Mouse (Mus musculus) embryo, embryonic 11.5 days (tissue): ENCODE data around the gene Gm11634.
A peak's percentile ranks its signal among the peaks of the same experiment; 100 is the strongest.

Source experiments
- DNase-seq: peaks from one replicate; pipeline ENCODE4 v3.0.0-alpha.2; 2012; ENCODE audit warnings: low read depth, low spot score

Gm11634 gene

DNA sequence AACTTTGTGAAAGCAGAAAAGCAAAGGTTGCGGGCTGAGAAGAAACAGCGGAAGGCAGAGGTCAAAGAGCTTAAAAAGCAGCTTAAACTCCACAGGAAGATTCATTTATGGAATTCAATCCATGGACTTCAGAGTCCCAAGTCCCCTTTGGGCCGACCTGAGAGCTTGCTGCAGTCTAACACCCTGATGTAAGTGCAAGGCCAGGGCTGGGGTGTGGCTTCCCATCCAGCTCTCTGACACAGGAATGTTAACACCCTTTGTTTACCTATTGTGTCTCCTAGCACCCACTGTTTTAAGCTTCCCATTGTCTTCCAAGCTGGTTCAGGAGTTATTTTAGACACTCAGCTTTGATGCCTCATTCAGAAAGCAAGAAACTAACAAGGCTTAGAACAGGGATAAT lies 30.6 kb downstream of the Gm11634 start:
- no peak for DNase-seq

DNA sequence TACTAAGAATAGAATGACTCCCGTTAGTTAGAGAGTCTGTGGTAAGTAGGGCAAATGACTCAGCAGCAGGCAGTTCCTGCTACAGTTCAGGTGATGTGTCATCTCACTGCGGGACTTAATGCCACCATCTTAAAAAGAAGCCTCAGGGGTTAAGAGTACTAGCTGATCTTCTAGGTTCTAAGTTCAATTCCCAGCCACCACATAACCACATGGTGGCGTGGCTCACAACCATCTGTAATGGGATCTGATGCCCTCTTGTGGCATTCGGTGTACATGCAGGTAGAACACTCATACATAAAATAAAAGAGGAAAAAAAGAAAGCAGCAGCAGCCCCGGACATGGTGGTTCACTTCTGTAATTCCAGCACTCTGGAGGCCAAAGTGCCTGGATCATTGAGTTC lies 36.7 kb downstream of the Gm11634 start:
- peak; percentile 44 for DNase-seq

DNA sequence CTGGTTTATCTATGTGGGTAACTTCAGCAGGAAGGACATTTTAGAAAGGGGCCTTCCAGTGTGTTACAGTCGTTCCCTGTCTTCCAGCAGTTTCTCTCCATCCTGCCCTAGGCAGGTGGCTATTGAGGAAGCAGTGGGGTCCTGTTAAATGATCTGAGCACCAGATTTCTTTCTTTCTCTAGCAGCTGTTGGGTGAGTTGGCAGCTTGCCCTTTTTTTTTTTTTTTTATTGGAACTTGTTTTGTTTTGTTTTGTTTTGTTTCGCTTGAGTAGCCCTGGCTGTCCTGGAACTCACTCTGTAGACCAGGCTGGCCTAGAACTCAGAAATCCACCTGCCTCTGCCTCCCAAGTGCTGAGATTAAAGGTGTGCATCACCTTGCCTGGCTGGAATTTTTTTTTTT lies 42.1 kb downstream of the Gm11634 start:
- DNase-seq, result no peak

DNA sequence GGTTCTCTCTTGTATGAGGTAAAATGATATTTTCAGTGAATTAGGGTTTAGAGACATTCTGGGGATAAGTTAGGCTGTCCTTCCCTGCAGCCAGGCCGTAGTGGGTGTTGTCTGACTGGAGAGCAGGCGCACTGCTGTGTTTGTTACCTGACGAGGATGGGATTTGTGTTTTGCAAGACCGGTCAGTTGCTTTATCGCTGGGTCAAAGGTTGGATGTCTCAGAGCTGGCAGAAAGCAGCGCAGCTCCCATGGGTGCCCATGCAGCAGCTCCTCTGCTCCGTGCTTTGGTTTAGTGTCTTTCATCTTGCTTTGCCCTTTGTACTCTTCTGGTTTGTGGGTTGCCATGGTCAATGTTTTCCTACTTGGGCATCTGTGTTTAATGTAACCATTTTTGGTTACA lies 42.5 kb downstream of the Gm11634 start:
- no peak for DNase-seq

DNA sequence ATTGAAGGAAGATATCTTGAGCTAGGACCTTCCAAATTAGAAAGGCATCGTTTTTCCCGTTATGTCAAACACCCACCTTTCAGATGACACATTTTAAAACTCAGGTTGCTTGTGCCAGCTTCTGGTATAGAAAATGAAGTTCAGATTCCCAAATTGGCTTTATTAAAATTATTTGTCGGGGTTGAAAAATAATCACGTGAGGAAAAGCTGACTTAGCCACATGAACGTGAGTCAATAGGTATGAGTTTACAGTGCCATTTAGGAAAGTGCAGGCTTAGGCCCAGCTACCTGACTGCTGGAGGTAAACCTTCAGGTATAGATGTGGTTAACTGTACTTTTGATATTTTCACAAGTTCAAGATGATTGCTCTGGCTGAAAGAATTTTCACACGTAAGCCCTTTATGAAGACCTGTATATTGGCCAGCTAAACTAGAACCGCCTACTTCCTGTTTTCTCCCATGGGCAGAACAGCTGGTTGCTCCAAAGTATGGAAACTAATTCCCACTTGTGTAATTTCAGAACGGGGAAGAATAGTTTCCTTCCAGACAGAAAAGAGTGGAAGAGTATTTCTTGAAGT lies 45.6 kb downstream of the Gm11634 start:
- no peak for DNase-seq

DNA sequence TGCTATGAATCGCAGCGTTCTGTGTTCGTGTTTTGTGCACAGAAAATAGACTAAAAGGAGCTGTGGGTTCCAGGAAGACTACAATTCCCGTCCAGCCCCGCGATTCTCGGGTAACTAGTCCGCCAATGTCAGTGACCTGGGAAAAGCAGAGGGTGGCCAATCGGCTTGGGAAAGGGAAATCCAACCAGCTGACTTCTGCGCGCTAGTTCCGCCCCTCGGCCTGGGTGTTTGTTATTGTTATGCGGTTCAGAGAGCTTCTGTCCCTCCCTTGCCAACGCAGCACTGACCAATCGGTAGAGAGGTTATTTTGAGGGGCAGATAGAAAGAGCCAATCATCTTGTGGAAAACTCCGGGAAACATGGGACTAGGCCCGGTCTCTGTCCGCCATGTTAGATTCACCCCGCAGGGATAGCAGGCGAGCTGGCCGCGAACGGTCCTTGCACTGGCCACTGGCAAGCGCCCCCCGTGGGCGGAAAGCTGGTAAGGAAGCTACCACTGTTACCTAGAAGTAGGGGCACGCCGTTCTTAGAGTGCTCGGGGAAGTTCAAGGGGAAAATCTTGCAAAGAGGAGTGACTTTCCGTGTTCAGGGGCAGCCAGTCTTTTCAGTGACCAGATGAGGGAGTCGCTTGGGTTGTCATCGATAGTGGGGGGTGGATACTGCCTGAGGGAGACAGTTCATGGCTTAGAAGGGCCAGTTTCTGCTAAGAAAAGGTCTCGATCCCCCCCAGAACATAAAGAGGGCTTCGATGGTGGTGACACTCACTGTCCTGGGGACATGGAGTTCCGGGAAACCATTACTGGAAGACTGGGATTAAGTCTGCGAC lies 46.4 kb downstream of the Gm11634 start:
- peak; percentile 95 for DNase-seq

DNA sequence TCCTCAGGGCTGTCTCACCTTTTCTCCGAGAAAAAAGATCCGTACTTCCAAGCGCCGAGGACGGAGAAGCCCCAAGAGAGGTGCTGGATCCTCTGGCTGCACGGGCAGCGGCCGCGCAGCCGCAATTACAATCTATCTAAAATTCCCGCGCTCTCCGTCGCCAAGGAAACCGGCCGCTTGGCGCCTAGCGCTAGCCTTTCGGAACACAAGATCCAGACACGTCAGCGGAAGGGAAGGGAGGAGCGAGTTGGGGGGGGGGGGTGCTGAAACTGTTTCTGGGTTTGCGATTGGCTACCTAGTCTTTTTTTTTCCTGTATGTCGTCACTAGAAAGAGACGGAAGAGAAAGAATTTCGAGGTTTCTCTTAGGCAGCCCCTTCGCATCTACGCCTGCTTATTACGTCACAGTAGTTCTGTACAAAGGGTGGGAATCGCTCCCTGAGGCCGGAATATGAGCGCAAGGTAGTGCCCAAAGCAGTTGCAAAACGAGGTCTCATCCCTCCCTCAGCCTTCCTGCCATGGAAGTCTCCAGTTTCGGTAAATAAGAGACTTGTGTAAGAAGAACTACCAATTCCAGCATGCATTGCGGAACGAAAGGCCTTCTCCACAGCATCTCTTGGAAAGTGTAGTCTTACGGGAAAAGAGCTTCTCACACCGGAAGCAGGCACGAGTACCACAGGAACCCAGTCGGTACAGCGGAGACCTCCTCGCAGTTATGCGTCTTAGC lies 47.1 kb downstream of the Gm11634 start, which contains the start of the genes Brca1 and Nbr1:
Brca1 (minus strand) TSS at position 205 of the 725 bp plus-strand sequence.
Nbr1 (plus strand) TSS at position 399 of the 725 bp plus-strand sequence.
- peak; percentile 98 for DNase-seq

DNA sequence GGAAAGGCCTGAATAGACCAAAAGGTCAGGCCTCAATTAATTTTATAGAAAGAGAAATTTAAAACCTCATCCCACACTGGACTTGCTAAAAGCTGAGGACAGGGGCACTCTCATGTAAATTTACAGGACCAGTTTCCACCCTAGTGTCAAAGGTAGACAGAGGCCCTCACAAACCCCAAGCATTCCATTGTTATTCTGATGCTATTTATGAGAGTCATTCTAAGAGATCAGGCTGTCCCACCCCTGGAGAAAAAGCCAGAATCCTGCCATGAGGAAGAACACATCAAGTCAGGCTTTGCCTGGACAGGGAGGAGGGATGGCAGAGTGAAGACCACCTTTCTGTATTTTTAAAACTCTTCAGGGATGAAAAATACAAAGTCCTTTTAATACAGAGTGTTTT lies 50.5 kb downstream of the Gm11634 start:
- no peak for DNase-seq

DNA sequence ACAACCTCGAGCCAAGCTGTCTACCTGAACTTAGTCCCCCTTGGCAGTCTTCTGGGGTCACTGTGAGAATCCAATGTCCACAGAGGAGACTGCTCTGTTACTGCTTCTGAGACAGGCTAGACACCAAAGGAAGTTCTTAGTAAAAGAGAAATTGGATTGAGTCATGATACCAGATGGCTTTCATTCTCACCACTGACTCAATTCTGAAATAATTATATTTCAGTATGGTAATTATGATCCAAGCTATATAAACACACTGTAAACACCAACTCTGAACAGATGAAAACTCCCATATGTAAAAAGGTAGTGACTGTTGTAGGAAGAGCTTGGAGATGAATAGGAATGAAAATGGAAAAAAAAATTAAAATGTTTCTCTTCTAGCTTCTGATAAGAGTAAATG lies 54.9 kb downstream of the Gm11634 start:
- DNase-seq, result no peak
